Mouse (Mus musculus): ENCODE measurements around the gene Olfr141. TPM values are rescaled to one million over a fixed set of nuclear protein-coding genes. Genes with fewer than 3 reads are reported as not detected.

Olfr141 gene
- total RNA-seq (2017): not detected in 2 replicates

GRCm38 (mm10) chr2:86809918-86810317, at the start of gene Olfr141:
TSS of gene Olfr141 (minus strand) at chr2:86810018.
- ATAC-seq (replicated peaks; ENCODE audit: low read depth, poor library complexity, severe bottlenecking): no peak

GRCm38 (mm10) chr2:86851596-86851995, 41.8 kb upstream of the Olfr141 start, which contains the start of gene Olfr1095:
TSS of gene Olfr1095 (minus strand) at chr2:86851696.
- ATAC-seq (replicated peaks; ENCODE audit: low read depth, poor library complexity, severe bottlenecking): no peak

GRCm38 (mm10) chr2:86824363-86824762, 14.5 kb upstream of the Olfr141 start, which contains the start of gene Olfr1094:
TSS of gene Olfr1094 (plus strand) at chr2:86824663.
- no peak for ATAC-seq (replicated peaks; ENCODE audit: low read depth, poor library complexity, severe bottlenecking)

GRCm38 (mm10) chr2:86782179-86782578, 27.6 kb downstream of the Olfr141 start, which contains the start of gene Olfr1093:
TSS of gene Olfr1093 (plus strand) at chr2:86782479.
- no peak for ATAC-seq (replicated peaks; ENCODE audit: low read depth, poor library complexity, severe bottlenecking)

- ATAC-seq (replicated peaks; ENCODE audit: low read depth, poor library complexity, severe bottlenecking): no peak
These were observed 48.8 kb downstream of the Olfr141 start for GRCm38 (mm10) chr2:86761050-86761449.

- ATAC-seq (replicated peaks; ENCODE audit: low read depth, poor library complexity, severe bottlenecking): no peak
These were observed 50.9 kb downstream of the Olfr141 start, which contains the start of gene Olfr1090 for GRCm38 (mm10) chr2:86758893-86759292. TSS of gene Olfr1090 (minus strand) at chr2:86758993.

Other genes with a start within 250 kb of the Olfr141 start
- gene Olfr1082, start 211.1 kb downstream of the Olfr141 start, total RNA-seq (2017): not detected in 2 replicates
- gene Olfr1084, start 170.3 kb downstream of the Olfr141 start, total RNA-seq (2017): not detected in 2 replicates
- gene Olfr1085, start 148.0 kb downstream of the Olfr141 start, total RNA-seq (2017): not detected in 2 replicates
- gene Olfr1086, start 129.9 kb downstream of the Olfr141 start, total RNA-seq (2017): not detected in 2 replicates
- not detected in 2 replicates for gene Olfr1087, start 111.6 kb downstream of the Olfr141 start, total RNA-seq (2017)
- gene Olfr1089, start 76.3 kb downstream of the Olfr141 start, total RNA-seq (2017): not detected in 2 replicates
- gene Olfr1090, start 51.0 kb downstream of the Olfr141 start, total RNA-seq (2017): not detected in 2 replicates
- gene Olfr1093, start 27.5 kb downstream of the Olfr141 start, total RNA-seq (2017): not detected in 2 replicates
- not detected in 2 replicates for gene Olfr1094, start 14.6 kb upstream of the Olfr141 start, total RNA-seq (2017)
- gene Olfr1095, start 41.7 kb upstream of the Olfr141 start, total RNA-seq (2017): not detected in 2 replicates
- gene Gm13723, start 64.8 kb upstream of the Olfr141 start, total RNA-seq (2017): not detected in 2 replicates
- not detected in 2 replicates for gene Olfr1097, start 82.2 kb upstream of the Olfr141 start, total RNA-seq (2017)
- not detected in 2 replicates for gene Olfr1098, start 114.5 kb upstream of the Olfr141 start, total RNA-seq (2017)
- gene Olfr1099, start 150.7 kb upstream of the Olfr141 start, total RNA-seq (2017): not detected in 2 replicates
- gene Olfr1100, start 169.9 kb upstream of the Olfr141 start, total RNA-seq (2017): not detected in 2 replicates
- not detected in 2 replicates for gene Olfr1101, start 181.2 kb upstream of the Olfr141 start, total RNA-seq (2017)
- not detected in 2 replicates for gene Olfr1102, start 188.4 kb upstream of the Olfr141 start, total RNA-seq (2017)
- gene Olfr1104, start 217.1 kb upstream of the Olfr141 start, total RNA-seq (2017): not detected in 2 replicates
- gene Olfr1105, start 226.5 kb upstream of the Olfr141 start, total RNA-seq (2017): not detected in 2 replicates
- not detected in 2 replicates for gene Olfr1106, start 242.3 kb upstream of the Olfr141 start, total RNA-seq (2017)